Mouse (Mus musculus) lung, postnatal 14 days (tissue): ENCODE measurements at regions not wholly inside any gene's neighbourhood (a gene's known extent, or its start where the extent isn't known, plus 50 kb on each side); places are given as distances from the start of the nearest gene placed in this dataset.
"Not testable (repeated sequence)": the region's sequence is repeated elsewhere in the genome, so short reads cannot be mapped to it uniquely, and the experiment has no call there.

ENCODE experiments used
- DNase-seq: peaks from one replicate; pipeline ENCODE4 v3.0.0; 2021

- DNase-seq, result no peak
Measured at GRCm38 (mm10) chr12:56058876-56059275, 222.8 kb downstream of the Brms1l start.

DNA sequence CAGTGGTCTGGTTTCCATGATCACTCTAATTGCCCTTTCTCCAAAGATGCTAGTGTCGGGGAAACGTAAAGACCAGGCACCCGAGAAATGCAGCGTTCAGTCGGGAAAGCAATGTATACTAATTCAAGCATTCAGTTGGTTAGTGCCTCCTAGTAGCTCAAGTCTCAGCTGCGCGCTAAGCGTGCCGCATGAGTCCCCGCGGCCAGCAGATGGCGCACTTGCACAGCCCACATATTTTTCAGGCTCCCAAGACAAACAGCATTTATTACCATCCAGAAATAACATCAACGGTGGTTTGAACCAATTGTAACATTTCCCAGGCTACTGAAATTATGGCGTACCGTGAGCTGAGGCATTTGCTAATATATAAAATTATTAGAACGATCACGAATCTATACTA is 222.3 kb downstream of the Brms1l start:
- peak; percentile 80 for DNase-seq

- DNase-seq, result no peak
Measured at GRCm38 (mm10) chr12:56055382-56055781, 219.3 kb downstream of the Brms1l start.

GRCm38 (mm10) chr12:56046050-56046449 is 209.9 kb downstream of the Brms1l start:
- no peak for DNase-seq

GRCm38 (mm10) chr12:56020954-56021514 is 184.9 kb downstream of the Brms1l start:
- DNase-seq, result no peak

DNA sequence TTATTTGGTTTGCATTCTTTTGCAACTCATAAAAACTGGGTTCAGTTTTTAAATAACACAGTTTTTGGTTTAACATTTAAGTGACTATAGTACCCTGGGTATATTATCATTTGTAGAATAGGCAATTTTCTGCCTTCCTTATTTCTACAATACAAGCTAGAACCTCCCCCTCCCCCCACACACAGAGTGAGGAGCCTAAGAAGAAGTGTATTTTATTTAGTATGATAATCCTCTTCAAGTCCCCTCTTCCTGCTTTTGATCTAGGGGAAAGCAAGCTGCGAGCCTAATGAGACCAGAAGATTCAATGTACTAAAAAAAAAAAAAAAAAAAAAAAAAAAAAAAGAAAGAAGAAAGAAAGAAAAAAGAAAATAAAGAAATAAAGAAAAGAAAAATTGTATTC is 184.4 kb downstream of the Brms1l start:
- DNase-seq, result no peak

DNA sequence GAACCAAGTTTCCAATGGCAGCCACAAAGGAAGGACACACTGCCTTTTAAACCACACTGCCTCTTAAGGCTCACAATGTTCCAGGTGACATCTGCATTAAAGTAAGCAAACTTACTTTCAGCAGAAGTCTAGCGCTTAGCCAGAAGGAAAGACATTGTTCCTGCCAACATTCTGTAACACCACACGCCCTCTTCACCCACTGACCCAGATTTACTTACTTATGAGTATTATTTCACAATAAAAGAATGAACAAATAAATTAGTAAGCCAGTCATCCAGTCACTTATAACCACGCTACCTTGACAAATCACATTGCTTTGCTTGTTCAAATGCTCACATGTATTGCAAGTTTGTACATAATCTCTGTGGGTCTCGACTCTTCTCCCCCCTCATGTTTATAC is 173.9 kb downstream of the Brms1l start:
- peak; percentile 3 for DNase-seq

GRCm38 (mm10) chr12:56005846-56006245 is 169.7 kb downstream of the Brms1l start:
- DNase-seq, result no peak

DNA sequence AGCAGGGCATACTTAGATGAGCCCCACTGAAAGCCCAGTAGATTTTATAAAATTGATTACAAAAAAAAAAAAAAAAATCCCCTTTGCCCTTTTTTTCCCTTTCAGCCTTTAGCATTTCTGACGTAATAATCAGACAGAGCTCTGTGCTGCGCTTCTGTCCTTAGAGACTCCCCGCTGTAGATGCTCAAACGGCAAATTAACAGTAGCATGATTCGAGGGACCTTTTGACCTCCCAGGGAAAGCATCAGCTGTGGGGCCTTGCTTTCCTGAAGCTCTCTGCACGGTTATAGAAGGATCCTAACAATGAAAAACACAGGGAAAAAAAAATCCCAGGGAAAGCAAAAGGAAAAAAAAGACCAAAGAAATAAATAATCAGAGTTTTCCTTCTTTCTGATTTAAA is 169.2 kb downstream of the Brms1l start:
- no peak for DNase-seq

DNA sequence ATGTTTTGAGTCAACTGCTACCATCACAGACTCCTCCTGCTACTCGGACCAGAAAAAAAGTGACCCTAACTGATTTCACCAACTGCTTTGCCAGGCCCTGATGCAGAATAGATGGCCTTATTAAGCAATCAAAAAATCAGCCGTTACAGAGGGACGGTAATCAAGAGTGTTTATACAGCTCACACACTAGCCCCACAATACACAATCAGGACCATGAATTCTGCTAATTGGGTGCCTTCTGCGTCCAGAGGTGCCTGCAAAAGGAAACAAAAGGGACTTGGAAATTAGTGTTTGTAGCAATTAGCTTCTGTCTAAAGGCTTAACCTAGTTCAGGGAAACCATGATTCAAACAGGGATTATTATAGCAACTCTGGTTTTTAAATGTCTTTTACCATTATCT is 168.4 kb downstream of the Brms1l start:
- no peak for DNase-seq

DNA sequence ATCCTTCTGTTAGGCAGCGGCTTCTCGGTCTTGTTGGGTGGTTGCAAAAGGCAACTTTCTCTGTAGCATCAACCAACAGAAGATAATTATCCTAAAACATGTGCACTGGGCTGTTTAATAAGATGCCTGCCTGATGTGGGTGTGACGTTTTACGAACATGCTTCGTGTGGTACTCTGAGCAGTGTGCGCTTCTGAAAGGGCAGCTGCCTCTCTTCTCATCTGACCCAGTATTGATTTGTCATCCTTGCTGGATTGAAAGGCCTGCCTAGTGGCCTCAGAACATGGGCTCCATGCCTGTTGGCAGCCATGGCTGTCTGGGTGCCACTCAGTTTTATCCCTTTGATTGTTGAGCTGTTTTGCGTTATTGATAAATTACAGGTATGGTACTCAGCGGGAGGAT is 167.4 kb downstream of the Brms1l start:
- DNase-seq, result no peak

DNA sequence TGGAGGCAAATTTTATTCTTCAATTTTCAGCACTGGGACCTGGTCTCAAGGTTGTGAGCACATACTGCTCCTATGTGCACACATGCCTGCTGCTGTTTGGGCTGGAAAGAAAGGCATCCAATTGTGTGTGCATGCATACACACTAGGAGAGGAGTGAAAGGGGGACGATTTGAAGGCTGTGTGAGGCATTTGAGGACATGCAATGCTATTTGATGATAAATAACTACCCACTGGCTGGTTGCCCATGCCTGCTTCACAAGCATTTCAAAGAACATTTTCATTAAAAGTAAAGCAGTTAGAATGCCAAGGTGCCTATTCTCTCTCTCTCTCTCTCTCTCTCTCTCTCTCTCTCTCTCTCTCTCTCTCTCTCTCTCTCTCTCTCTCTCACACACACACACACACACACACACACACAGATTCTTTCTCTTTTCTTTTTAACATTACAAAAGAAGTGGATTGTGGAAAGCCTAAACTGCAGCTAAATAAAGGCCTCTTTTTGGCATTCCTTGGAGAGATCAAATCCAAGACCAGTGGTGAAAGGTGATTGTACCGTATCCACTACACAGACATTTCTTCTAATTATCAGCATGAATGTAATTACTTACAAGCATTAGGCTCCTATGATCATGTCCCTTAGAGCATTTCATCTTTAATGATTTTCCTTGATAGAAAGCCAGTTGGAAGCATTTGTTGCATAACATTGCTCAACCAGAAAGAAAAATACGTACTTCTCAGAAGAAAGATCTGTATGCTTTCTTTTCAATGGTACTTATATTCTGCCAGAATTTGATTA is 160.7 kb downstream of the Brms1l start:
- DNase-seq, result no peak

GRCm38 (mm10) chr12:55983565-55984351 is 147.6 kb downstream of the Brms1l start:
- no peak for DNase-seq

DNA sequence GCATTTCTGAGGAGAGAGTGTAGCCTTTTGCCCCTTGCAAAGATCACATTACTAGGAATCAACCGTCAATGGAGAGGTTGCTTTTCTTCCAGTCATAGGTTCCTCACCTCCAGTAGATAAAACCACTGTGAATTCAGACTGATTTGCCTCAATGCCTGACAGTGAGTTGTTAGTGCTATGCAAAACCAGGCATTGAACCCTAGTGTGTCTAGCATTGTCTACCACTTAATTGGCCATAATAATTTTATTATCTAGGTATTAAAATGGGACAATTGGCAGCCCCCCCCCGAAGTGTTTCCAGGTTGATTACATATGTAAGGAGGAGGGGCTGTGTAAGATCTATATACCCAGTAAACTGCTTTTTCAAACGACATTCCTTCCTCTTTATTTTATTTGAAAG is 147.0 kb downstream of the Brms1l start:
- DNase-seq, result no peak

GRCm38 (mm10) chr12:55974262-55974661 is 138.1 kb downstream of the Brms1l start:
- DNase-seq, result no peak

DNA sequence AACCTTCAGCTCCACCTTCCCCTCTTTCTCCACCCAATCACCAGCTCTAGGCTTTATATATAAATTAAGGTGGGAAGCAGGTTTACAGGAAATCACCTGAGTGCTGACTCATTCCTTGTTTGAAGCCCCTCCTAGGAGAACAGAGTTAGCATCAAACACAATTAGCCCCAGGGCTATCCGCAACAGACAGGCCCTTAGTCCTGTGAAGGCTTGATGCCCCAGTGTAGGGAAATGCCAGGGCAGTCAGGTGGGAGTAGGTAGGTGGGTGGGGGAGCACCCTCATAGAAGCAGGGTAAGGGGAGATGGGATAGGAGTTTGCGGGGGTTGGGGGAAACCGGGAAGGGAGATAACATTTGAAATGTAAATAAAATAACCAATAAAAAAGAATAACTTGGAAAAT is 123.2 kb downstream of the Brms1l start:
- DNase-seq, result not testable (repeated sequence)

DNA sequence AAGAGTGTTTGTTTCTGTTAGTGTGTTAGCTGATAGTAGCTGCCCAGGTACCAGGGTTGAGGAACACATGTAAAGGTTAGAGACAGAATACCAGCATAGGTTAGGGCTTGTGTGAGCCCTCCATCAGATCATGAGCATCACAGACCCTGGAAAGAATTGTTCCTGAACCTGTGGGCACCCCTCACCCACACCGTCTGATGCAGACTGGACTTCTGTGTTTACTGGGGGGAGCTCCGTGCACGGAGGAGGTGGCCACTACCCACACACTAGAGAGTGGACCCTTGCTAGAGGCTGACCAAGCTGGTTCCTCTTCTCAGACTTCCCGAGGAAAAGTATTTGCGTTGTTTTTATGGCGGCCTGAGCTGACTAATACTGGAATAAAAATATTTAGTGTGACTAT is 104.4 kb downstream of the Brms1l start:
- DNase-seq, result no peak

DNA sequence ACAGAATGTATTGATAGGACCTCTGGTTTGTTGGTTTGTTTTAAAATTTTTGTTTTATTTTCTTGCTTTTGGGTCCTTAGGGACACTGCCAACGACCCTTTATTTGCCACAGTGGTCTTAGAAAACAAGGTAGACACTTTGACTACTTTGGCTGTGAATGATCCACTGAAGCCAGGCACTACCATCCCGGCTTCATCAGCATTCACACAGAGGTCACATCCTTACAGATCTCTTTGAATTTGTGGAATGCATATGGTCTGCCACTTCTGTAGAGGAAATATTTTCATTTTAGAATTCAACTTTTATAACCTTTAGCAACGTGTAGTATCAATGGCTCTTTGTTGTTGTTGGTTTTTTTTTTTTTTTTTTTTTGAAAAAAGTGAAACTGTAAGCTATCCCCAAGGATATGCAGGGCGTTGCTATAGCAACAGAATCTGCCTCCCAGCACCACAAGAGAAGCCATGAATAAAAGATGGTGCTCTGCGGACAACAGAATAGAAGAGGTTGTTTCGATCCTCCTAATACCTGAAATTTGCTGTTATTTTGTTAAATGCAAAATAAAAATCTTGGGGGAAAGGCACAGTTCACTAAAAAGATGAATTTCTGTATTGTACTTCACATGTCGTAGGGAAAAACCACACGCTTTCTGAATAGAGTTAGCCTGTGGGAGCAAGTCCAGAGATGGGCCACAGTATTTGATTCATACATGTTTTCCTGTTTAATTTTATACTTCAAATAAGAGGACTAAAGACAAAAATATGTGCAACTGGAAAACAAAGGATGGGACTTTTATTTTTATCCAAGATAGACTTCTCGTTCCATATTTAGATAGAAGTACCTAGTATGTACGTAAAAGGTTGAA is 103.4 kb downstream of the Brms1l start:
- no peak for DNase-seq

GRCm38 (mm10) chr12:55934172-55934571 is 98.0 kb downstream of the Brms1l start:
- DNase-seq, result no peak

DNA sequence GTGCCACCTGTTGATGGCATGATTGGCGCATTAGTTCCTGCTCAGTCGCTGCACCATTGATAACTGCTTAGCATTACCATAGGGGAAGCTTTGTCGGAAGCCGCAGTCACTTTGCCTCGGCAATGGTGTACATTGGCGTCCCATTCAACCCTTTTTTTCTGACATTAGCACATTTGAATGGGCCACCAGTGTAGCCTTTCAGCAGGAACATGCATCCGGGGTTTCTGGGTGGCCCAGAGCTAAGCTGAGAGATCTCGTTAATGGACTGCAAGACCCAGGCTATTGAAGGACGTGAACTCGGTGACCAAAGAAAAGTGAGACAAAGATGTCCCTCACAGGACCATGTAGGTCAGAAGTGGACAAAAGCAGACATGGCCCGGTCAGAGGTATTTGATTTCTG is 97.3 kb downstream of the Brms1l start:
- no peak for DNase-seq

- peak; percentile 30 for DNase-seq
Measured at GRCm38 (mm10) chr12:55930468-55930867, 94.3 kb downstream of the Brms1l start.

GRCm38 (mm10) chr12:55926974-55927321 is 90.8 kb downstream of the Brms1l start:
- DNase-seq, result no peak
